Mouse (Mus musculus): ENCODE data around the gene Nfic. TPM values are rescaled to one million over a fixed set of nuclear protein-coding genes. Genes with fewer than 3 reads are reported as not detected.

Nfic gene
- total and polyA plus RNA-seq, 3 experiments = 2.0 to 9.7 TPM; not detected in 1

DNA sequence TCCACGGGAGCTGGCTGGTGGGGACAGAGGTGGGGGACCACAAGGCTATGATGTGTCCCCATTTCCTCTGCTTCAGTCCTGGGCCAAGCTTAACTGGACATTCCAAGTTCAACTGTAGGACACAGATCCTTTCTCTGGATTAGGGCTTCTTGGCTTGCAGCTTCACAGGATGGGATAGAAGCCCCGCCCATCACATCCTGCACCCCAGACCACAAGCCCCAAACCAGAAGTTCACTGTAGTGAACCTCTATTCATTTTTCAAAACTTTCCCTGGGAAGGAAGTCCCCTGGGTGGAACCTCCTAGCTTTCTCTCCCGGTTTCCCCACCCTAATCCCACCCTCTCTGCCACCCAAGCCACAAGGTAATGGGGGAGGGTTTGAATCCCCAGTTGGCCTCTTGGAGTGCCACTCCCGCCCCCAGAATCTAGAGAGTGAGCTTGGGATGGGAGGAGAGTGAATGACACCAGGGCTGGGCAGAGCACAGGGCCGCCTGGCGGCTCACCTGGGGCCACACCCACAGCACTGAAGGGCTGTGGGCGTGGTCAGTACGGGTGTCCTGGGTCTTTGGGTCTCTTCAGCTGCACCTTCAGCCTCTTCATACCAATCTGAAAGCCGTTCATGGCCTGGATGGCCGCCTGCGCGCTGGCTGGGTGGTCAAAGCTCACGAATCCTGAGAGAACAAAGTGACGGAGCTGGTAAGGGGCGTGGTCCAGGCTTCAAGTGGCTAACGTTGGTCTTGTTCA is 6.4 kb upstream of the Nfic start:
- H3K27ac ChIP-seq (ENCODE audit: control insufficient read depth, low read depth, low read length) = no peak overlapping the region
- no peak overlapping the region for H3K4me3 ChIP-seq (ENCODE audit: control insufficient read depth in 1 of 2, insufficient read depth in 1 of 2, low read depth in 2 of 2, low read length in 2 of 2)
- no peak for TF ChIP-seq ELF1 (IDR thresholded peaks at IDR 0.05; ENCODE audit: low read depth, low read length)
- TF ChIP-seq CTCF (IDR thresholded peaks at IDR 0.05 in 2 of 3, conservative IDR thresholded peaks at IDR 0.05 in 1 of 3; ENCODE audit: control insufficient read depth in 1 of 3, insufficient read depth in 1 of 3, low read depth in 2 of 3, low read length in 3 of 3, poor library complexity in 1 of 3, severe bottlenecking in 1 of 3) = no peak
- no peak for TF ChIP-seq RCOR1 (IDR thresholded peaks at IDR 0.05; ENCODE audit: low read depth, low read length)
- no peak for TF ChIP-seq E2F4 (IDR thresholded peaks at IDR 0.05; ENCODE audit: borderline replicate concordance, low read depth, low read length)
- no peak for TF ChIP-seq ZC3H11A (IDR thresholded peaks at IDR 0.05; ENCODE audit: low read depth, low read length)
- TF ChIP-seq NELFE (IDR thresholded peaks at IDR 0.05; ENCODE audit: low read depth, low read length) = no peak
- no peak for TF ChIP-seq MXI1 (IDR thresholded peaks at IDR 0.05; ENCODE audit: low read depth, low read length)
- TF ChIP-seq BHLHE40 (IDR thresholded peaks at IDR 0.05; ENCODE audit: borderline replicate concordance, low read depth, low read length) = no peak
- TF ChIP-seq KAT2A (conservative IDR thresholded peaks at IDR 0.05; ENCODE audit: low read depth, low read length) = no peak
- TF ChIP-seq MAZ (IDR thresholded peaks at IDR 0.05; ENCODE audit: low read depth, low read length) = no peak
- no peak for TF ChIP-seq TCF12 (IDR thresholded peaks at IDR 0.05; ENCODE audit: low read depth, low read length)
- TF ChIP-seq UBTF (IDR thresholded peaks at IDR 0.05; ENCODE audit: borderline replicate concordance, insufficient read depth, low read depth, low read length) = no peak
- no peak for TF ChIP-seq USF1 (IDR thresholded peaks at IDR 0.05; ENCODE audit: low read depth, low read length)
- TF ChIP-seq CHD1 (IDR thresholded peaks at IDR 0.05; ENCODE audit: low read depth, low read length) = no peak
- no peak for TF ChIP-seq TAL1 (IDR thresholded peaks at IDR 0.05; ENCODE audit: low read length)
- TF ChIP-seq GATA1 (IDR thresholded peaks at IDR 0.05; ENCODE audit: low read depth, low read length) = no peak
- no peak for TF ChIP-seq NRF1 (IDR thresholded peaks at IDR 0.05; ENCODE audit: insufficient read depth, low read depth, low read length, poor library complexity, severe bottlenecking)
- TF ChIP-seq MAFK (IDR thresholded peaks at IDR 0.05; ENCODE audit: borderline replicate concordance, low read depth, low read length) = no peak
- TF ChIP-seq GABPA (IDR thresholded peaks at IDR 0.05; ENCODE audit: low read depth, low read length) = no peak
- H3K79me2 ChIP-seq (ENCODE audit: control insufficient read depth, insufficient read depth, low read length, poor library complexity) = no peaks in the 10 kb centered on the region
- no peaks in the 10 kb centered on the region for H3K9me3 ChIP-seq (replicated peaks; ENCODE audit: insufficient read depth, low read length)
- peak; percentile 26 for DNase-seq (ENCODE audit: low read depth, low spot score)
- no peaks in the 10 kb centered on the region; a peak in 2 of 4 replicates for H3K27me3 ChIP-seq (ENCODE audit: control insufficient read depth in 1 of 2, insufficient read depth in 2 of 2, low read length in 2 of 2)
- H3K9ac ChIP-seq (ENCODE audit: control insufficient read depth, low read depth, low read length, poor library complexity, severe bottlenecking) = no peak overlapping the region
- peaks cover 7 to 32% of the 10 kb centered on the region in 2 experiments for H3K4me1 ChIP-seq (ENCODE audit: control insufficient read depth in 1 of 2, insufficient read depth in 2 of 2, low read length in 2 of 2)
- peaks cover 0 to 3% of the 10 kb centered on the region in 2 experiments; a peak in 2 of 4 replicates for H3K36me3 ChIP-seq (ENCODE audit: control insufficient read depth in 1 of 2, insufficient read depth in 2 of 2, low read length in 2 of 2)

DNA sequence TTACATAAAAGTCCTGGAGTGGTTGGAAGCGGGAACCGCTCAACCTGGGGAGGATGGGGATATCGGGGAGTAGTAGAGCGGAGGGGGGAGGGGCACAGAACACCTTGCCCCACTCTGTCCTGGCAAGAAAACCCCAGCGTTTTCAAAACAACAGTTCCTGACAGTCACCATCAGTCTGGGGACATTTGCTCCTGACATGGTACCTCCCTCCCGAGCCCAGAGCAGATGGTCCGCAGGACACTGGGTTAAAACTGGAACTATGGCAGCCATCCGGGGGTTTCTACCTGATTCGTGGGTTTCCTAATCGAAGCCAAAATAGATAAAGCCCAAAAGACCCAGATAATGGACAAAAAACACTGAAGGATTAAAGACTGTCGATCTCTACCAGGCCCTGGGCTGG is 5.5 kb upstream of the Nfic start:
- H3K4me1 ChIP-seq (ENCODE audit: control insufficient read depth in 1 of 2, insufficient read depth in 2 of 2, low read length in 2 of 2) = peaks cover 7 to 36% of the 10 kb centered on the region in 2 experiments

More for the DNA sequence above, 5.5 kb upstream of the Nfic start:
- Histone ChIP-seq H3K9ac (ENCODE audit: control insufficient read depth, low read depth, low read length, poor library complexity, severe bottlenecking) (peak overlapping the region; percentile 25; the same call in 1 of the 2 replicates), H3K27me3 (ENCODE audit: control insufficient read depth in 1 of 2, insufficient read depth in 2 of 2, low read length in 2 of 2) (no peaks in the 10 kb centered on the region; a peak in 2 of 4 replicates), H3K36me3 (ENCODE audit: control insufficient read depth in 1 of 2, insufficient read depth in 2 of 2, low read length in 2 of 2) (peaks cover 0 to 3% of the 10 kb centered on the region in 2 experiments; a peak in 2 of 4 replicates), H3K9me3 (replicated peaks; ENCODE audit: insufficient read depth, low read length) (no peaks in the 10 kb centered on the region), H3K4me3 (ENCODE audit: control insufficient read depth in 1 of 2, insufficient read depth in 1 of 2, low read depth in 2 of 2, low read length in 2 of 2) (peak overlapping the region; percentile 5 to 47), H3K27ac (ENCODE audit: control insufficient read depth, low read depth, low read length) (no peak overlapping the region), H3K79me2 (ENCODE audit: control insufficient read depth, insufficient read depth, low read length, poor library complexity) (no peaks in the 10 kb centered on the region)
- TF ChIP-seq NRF1 (IDR thresholded peaks at IDR 0.05; ENCODE audit: insufficient read depth, low read depth, low read length, poor library complexity, severe bottlenecking) = no peak
- no peak for TF ChIP-seq MYB (IDR thresholded peaks at IDR 0.05; ENCODE audit: low read depth, low read length)
- TF ChIP-seq ELF1 (IDR thresholded peaks at IDR 0.05; ENCODE audit: low read depth, low read length) = no peak
- TF ChIP-seq UBTF (IDR thresholded peaks at IDR 0.05; ENCODE audit: borderline replicate concordance, insufficient read depth, low read depth, low read length) = no peak
- no peak for TF ChIP-seq MAZ (IDR thresholded peaks at IDR 0.05; ENCODE audit: low read depth, low read length)
- no peak for TF ChIP-seq CTCF (IDR thresholded peaks at IDR 0.05 in 2 of 3, conservative IDR thresholded peaks at IDR 0.05 in 1 of 3; ENCODE audit: control insufficient read depth in 1 of 3, insufficient read depth in 1 of 3, low read depth in 2 of 3, low read length in 3 of 3, poor library complexity in 1 of 3, severe bottlenecking in 1 of 3)
- TF ChIP-seq JUND (IDR thresholded peaks at IDR 0.05; ENCODE audit: low read depth, low read length) = no peak
- TF ChIP-seq RCOR1 (IDR thresholded peaks at IDR 0.05; ENCODE audit: low read depth, low read length) = no peak
- TF ChIP-seq ZKSCAN1 (IDR thresholded peaks at IDR 0.05; ENCODE audit: low read depth, low read length) = no peak
- TF ChIP-seq ETS1 (IDR thresholded peaks at IDR 0.05; ENCODE audit: low read depth, low read length) = no peak
- TF ChIP-seq MXI1 (IDR thresholded peaks at IDR 0.05; ENCODE audit: low read depth, low read length) = no peak
- TF ChIP-seq ZNF384 (IDR thresholded peaks at IDR 0.05; ENCODE audit: low read depth, low read length) = no peak
- no peak for TF ChIP-seq HCFC1 (IDR thresholded peaks at IDR 0.05; ENCODE audit: low read depth, low read length)
- no peak for DNase-seq (ENCODE audit: low read depth, low spot score)

Measured in MEL (cell line).